Mouse (Mus musculus) myocyte (in vitro differentiated cells): ENCODE data around the gene Sfswap. TPM values are rescaled to one million over a fixed set of nuclear protein-coding genes. Genes with fewer than 3 reads are reported as not detected.

ENCODE experiments used
- H3K27me3 ChIP-seq: one replicate; pipeline ENCODE4 v1.6.1; 2011; ENCODE audit not compliant: control insufficient read depth, insufficient read depth, insufficient read length
- H3K36me3 ChIP-seq: one replicate; pipeline ENCODE4 v1.6.1; 2011; ENCODE audit not compliant: control insufficient read depth, insufficient read depth
- H3K4me2 ChIP-seq: one replicate; pipeline ENCODE4 v1.6.1; 2011; ENCODE audit warnings: low read depth, control low read depth
- H3K4me3 ChIP-seq: one replicate; pipeline ENCODE4 v1.5.1; 2011; ENCODE audit warnings: mild to moderate bottlenecking, control low read depth, moderate library complexity
- H3K79me2 ChIP-seq: one replicate; pipeline ENCODE4 v1.6.1; 2011; ENCODE audit not compliant: control insufficient read depth, insufficient read depth
- H3ac ChIP-seq: one replicate; pipeline ENCODE4 v1.6.1; 2011; ENCODE audit not compliant: control insufficient read depth, insufficient read length
- CEBPB ChIP-seq: IDR thresholded peaks from 2 replicates; pipeline ENCODE4 v1.6.1; 2011; ENCODE audit warnings: mild to moderate bottlenecking, moderate library complexity; ENCODE audit not compliant: poor library complexity, insufficient read depth, severe bottlenecking
- E2F4 ChIP-seq: IDR thresholded peaks from one replicate; pipeline ENCODE4 v1.6.1; 2011; ENCODE audit warnings: mild to moderate bottlenecking, control low read depth, moderate library complexity; ENCODE audit not compliant: insufficient read depth
- MAX ChIP-seq: IDR thresholded peaks from one replicate; pipeline ENCODE4 v1.6.1; 2011; ENCODE audit warnings: low read depth, mild to moderate bottlenecking, control low read depth
- MYOD1 ChIP-seq, 3 experiments: IDR thresholded peaks; one replicate each; pipeline ENCODE4 v1.6.1; 2011; ENCODE audit warnings: control low read depth in 2 of 3, low read depth in 2 of 3, mild to moderate bottlenecking in 2 of 3, moderate library complexity in 1 of 3; ENCODE audit not compliant: insufficient read length in 2 of 3, control insufficient read depth in 1 of 3
- MYOG ChIP-seq, 3 experiments: IDR thresholded peaks; one replicate each; pipeline ENCODE4 v1.6.1; 2011; ENCODE audit warnings: control low read depth in 2 of 3, low read depth in 2 of 3, mild to moderate bottlenecking in 2 of 3; ENCODE audit not compliant: insufficient read length in 2 of 3, control insufficient read depth in 1 of 3, insufficient read depth in 1 of 3
- POLR2A ChIP-seq: IDR thresholded peaks from one replicate; pipeline ENCODE4 v1.6.1; 2011; ENCODE audit warnings: low read depth, mild to moderate bottlenecking, control low read depth, moderate library complexity; ENCODE audit not compliant: insufficient read length
- POLR2AphosphoS2 ChIP-seq: IDR thresholded peaks from one replicate; pipeline ENCODE4 v1.6.1; 2011; ENCODE audit warnings: low read depth, control low read depth; ENCODE audit not compliant: insufficient read length
- REST ChIP-seq: IDR thresholded peaks from one replicate; pipeline ENCODE4 v1.6.1; 2011; ENCODE audit warnings: mild to moderate bottlenecking, control low read depth, moderate library complexity; ENCODE audit not compliant: insufficient read depth, insufficient read length
- SRF ChIP-seq: IDR thresholded peaks from one replicate; pipeline ENCODE4 v1.6.1; 2011; ENCODE audit warnings: low read depth; ENCODE audit not compliant: control insufficient read depth, insufficient read length
- TCF12 ChIP-seq: IDR thresholded peaks from one replicate; pipeline ENCODE4 v1.6.1; 2011; ENCODE audit warnings: mild to moderate bottlenecking, control low read depth; ENCODE audit not compliant: poor library complexity, insufficient read depth, severe bottlenecking
- TCF3 ChIP-seq: IDR thresholded peaks from one replicate; pipeline ENCODE4 v1.6.1; 2011; ENCODE audit warnings: low read depth, control low read depth; ENCODE audit not compliant: insufficient read length
- USF1 ChIP-seq: IDR thresholded peaks from one replicate; pipeline ENCODE4 v1.6.1; 2011; ENCODE audit warnings: low read depth, mild to moderate bottlenecking, control low read depth, moderate library complexity
- polyA plus RNA-seq: library from polyadenylated mRNA; unstranded; fragments of >200 nt; fragmentation: generic; extraction: Trizol; gene quantifications from one replicate; pipeline ENCODE4 v1.2.1, GENCODE M21; 2012; ENCODE audit warnings: missing spikeins

Sfswap gene
- polyA plus RNA-seq, 1 experiment: 27.8 TPM

- no peaks in the 10 kb centered on the region for H3K79me2 ChIP-seq
- no peak overlapping the region for H3ac ChIP-seq
- TF ChIP-seq MYOD1 (IDR thresholded peaks at IDR 0.05; ENCODE audit: control insufficient read depth in 1 of 3, insufficient read length in 2 of 3, low read depth in 2 of 3) (no peak), USF1 (no peak), REST (no peak), POLR2AphosphoS2 (no peak), SRF (no peak), MAX (no peak), E2F4 (no peak), MYOG (IDR thresholded peaks at IDR 0.05; ENCODE audit: control insufficient read depth in 1 of 3, insufficient read depth in 1 of 3, insufficient read length in 2 of 3, low read depth in 2 of 3) (no peak), CEBPB (no peak), TCF3 (no peak), TCF12 (no peak), POLR2A (no peak)
- H3K4me3 ChIP-seq: no peak overlapping the region
- no peaks in the 10 kb centered on the region for H3K36me3 ChIP-seq
- H3K4me2 ChIP-seq: no peak overlapping the region
- peaks cover 44% of the 10 kb centered on the region for H3K27me3 ChIP-seq
These were observed 79.6 kb downstream of the Sfswap start for GRCm38 (mm10) chr5:129580572-129580971.

GRCm38 (mm10) chr5:129581015-129581414, 80.0 kb downstream of the Sfswap start:
- no peak for TF ChIP-seq TCF12
- no peak for TF ChIP-seq E2F4
- TF ChIP-seq SRF: no peak
- no peak for TF ChIP-seq MAX
- no peak for TF ChIP-seq MYOG (IDR thresholded peaks at IDR 0.05; ENCODE audit: control insufficient read depth in 1 of 3, insufficient read depth in 1 of 3, insufficient read length in 2 of 3, low read depth in 2 of 3)
- TF ChIP-seq CEBPB: no peak
- TF ChIP-seq USF1: no peak
- TF ChIP-seq MYOD1 (IDR thresholded peaks at IDR 0.05; ENCODE audit: control insufficient read depth in 1 of 3, insufficient read length in 2 of 3, low read depth in 2 of 3): no peak
- no peak for TF ChIP-seq TCF3
- no peak for TF ChIP-seq POLR2A
- no peak for TF ChIP-seq REST
- TF ChIP-seq POLR2AphosphoS2: no peak
- Histone ChIP-seq H3K4me3 (no peak overlapping the region), H3ac (no peak overlapping the region), H3K27me3 (peaks cover 47% of the 10 kb centered on the region), H3K79me2 (no peaks in the 10 kb centered on the region), H3K4me2 (no peak overlapping the region), H3K36me3 (no peaks in the 10 kb centered on the region)

- H3K4me3 ChIP-seq: peak overlapping the region; percentile 15
- peak overlapping the region; percentile 89 for H3K4me2 ChIP-seq
- TF ChIP-seq CEBPB: no peak
- TF ChIP-seq MAX: no peak
- TF ChIP-seq TCF3: no peak
- no peak for TF ChIP-seq MYOG (IDR thresholded peaks at IDR 0.05; ENCODE audit: control insufficient read depth in 1 of 3, insufficient read depth in 1 of 3, insufficient read length in 2 of 3, low read depth in 2 of 3)
- no peak for TF ChIP-seq POLR2AphosphoS2
- TF ChIP-seq MYOD1 (IDR thresholded peaks at IDR 0.05; ENCODE audit: control insufficient read depth in 1 of 3, insufficient read length in 2 of 3, low read depth in 2 of 3): no peak
- no peak for TF ChIP-seq POLR2A
- no peak for TF ChIP-seq REST
- no peak for TF ChIP-seq E2F4
- TF ChIP-seq SRF: no peak
- no peak for TF ChIP-seq TCF12
- no peak for TF ChIP-seq USF1
- peak overlapping the region; percentile 28 for H3ac ChIP-seq
- H3K79me2 ChIP-seq: no peaks in the 10 kb centered on the region
- peaks cover 61% of the 10 kb centered on the region for H3K27me3 ChIP-seq
- H3K36me3 ChIP-seq: no peaks in the 10 kb centered on the region
These were observed 82.3 kb downstream of the Sfswap start for GRCm38 (mm10) chr5:129583331-129583730.

GRCm38 (mm10) chr5:129583761-129584582, 83.0 kb downstream of the Sfswap start, which contains the start of gene Mmp17:
Gene Mmp17, plus strand, starts transcription at chr5:129584169.
- peak within 1 kb of the TSS; percentile 28 for H3ac ChIP-seq
- peak within 1 kb of the TSS; percentile 89 for H3K4me2 ChIP-seq
- H3K4me3 ChIP-seq: peak within 1 kb of the TSS; percentile 15
- no peaks in the 10 kb centered on the region for H3K79me2 ChIP-seq
- H3K27me3 ChIP-seq: peaks cover 67% of the 10 kb centered on the region
- no peak for TF ChIP-seq REST
- TF ChIP-seq POLR2A: peak; percentile 18
- TF ChIP-seq USF1: no peak
- H3K36me3 ChIP-seq: no peaks in the 10 kb centered on the region
